Mouse (Mus musculus): ENCODE data around the gene Trim47. TPM values are rescaled to one million over a fixed set of nuclear protein-coding genes. Genes with fewer than 3 reads are reported as not detected.

The Trim47 gene
- polyA plus RNA-seq, 1 experiment from 2014 or later = 11.6 TPM

DNA sequence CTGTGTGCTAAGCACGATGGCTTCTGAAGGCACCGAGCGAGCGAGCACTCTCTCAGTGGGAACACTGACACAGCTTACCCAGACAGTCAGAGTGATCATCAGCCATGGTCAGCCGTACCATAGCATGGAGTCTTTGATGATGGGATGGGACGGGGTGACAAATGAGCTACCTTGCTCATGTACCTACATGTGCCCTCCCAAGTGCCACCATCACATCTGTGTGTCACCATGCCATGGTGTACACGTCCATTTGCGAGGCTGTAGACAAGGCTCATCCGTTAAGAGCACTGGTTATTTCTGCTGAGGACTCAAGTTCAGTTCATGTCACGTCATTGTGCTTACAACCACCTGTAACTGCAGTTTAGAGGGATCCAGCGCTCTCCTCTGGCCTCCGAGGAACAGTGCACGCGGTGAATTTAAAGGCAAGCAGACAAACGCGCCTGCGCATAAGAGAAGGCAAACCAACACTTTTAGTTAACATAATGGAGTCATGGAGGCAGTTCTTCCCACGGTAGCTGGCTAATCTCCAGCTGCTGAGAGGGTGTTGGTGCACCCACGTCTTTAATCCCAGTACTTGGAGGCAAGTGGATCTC lies 15.3 kb downstream of the Trim47 start:
- Histone ChIP-seq H3K9me3 (no peaks in the 10 kb centered on the region), H3K36me3 (no peaks in the 10 kb centered on the region), H3K9ac (no peak overlapping the region), H3K27me3 (peaks cover 56% of the 10 kb centered on the region), H3K27ac (replicated peaks) (no peak overlapping the region), H3K4me3 (no peak overlapping the region), H3K4me1 (replicated peaks) (peaks cover 26% of the 10 kb centered on the region), H3K4me2 (no peak overlapping the region)
- ATAC-seq (ENCODE audit: low FRiP score, low read depth) = no peak
- WGBS = 86% methylated on average over 19 of the region's 19 CpGs

DNA sequence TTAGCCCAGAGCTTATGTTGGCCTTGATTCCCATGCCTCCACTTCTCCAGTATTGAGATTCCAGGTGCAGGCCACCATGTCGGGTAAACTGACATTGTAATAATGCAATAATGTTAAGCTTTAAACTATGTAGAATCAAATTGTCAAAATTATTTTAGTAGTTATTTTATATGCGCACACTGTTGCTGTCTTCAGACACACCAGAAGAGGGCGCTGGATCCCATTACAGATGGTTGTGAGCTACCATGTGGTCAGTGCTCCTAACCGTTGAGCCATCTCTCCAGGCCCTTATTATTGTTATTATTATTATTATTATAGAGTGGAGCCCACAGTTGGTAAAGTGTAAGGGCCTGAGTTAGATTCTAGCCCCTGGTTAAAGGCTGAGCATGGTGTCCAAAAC lies 15.9 kb downstream of the Trim47 start:
- 75% methylated on average over 4 of the region's 4 CpGs for WGBS
- Histone ChIP-seq H3K9ac (no peak overlapping the region), H3K36me3 (no peaks in the 10 kb centered on the region), H3K27me3 (peaks cover 62% of the 10 kb centered on the region), H3K4me1 (replicated peaks) (peaks cover 29% of the 10 kb centered on the region), H3K27ac (replicated peaks) (no peak overlapping the region), H3K9me3 (no peaks in the 10 kb centered on the region), H3K4me2 (no peak overlapping the region), H3K4me3 (no peak overlapping the region)
- ATAC-seq (ENCODE audit: low FRiP score, low read depth) = no peak

DNA sequence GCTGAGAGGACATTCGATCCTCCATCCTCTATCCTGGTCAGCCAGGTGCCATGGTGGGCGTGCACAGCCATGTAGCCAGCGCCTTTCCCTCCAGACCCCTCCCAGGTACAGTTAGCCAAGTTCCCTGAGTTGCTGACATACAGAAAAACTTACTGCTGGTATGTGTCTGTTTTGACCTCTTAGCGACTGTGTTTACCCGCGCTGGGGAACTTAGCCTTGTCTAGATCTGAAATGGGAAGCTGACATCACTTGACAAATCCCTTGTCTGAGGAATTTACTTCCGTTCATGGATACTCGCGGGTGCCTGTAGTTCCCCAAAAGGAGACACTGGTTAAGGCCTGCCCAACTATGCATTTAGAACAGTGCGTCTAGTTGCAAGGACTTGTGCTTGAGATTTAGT lies 16.5 kb downstream of the Trim47 start:
- no peaks in the 10 kb centered on the region for H3K36me3 ChIP-seq
- H3K4me1 ChIP-seq (replicated peaks) = peaks cover 30% of the 10 kb centered on the region
- no peaks in the 10 kb centered on the region for H3K9me3 ChIP-seq
- no peak overlapping the region for H3K9ac ChIP-seq
- no peak for ATAC-seq (ENCODE audit: low FRiP score, low read depth)
- peak overlapping the region; percentile 40 for H3K4me3 ChIP-seq
- peaks cover 63% of the 10 kb centered on the region for H3K27me3 ChIP-seq
- 33% methylated on average over 10 of the region's 10 CpGs for WGBS
- H3K4me2 ChIP-seq = peak overlapping the region; percentile 59
- H3K27ac ChIP-seq (replicated peaks) = no peak overlapping the region

DNA sequence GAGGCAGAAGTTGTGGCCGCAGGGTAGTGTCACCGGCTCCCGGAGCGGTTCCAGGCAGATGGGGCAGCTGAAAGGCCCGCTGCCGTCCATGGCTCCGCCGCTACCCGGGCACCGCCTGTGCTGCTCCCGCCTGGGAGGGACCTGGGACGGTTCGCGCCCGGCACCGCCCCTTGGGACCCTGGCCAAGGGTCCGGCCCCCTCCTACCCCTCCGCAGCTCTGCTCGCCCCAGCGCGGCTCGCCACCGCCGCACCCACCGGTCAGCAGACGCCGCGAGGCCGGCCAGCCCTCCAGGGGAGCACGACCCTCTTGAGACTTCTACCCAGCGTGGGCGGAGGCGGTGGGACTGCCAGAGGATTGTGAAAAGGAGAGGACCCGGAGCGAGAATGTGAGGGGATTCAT lies 16.9 kb downstream of the Trim47 start:
- H3K4me1 ChIP-seq (replicated peaks) = peaks cover 30% of the 10 kb centered on the region
- WGBS = 1% methylated on average over 35 of the region's 35 CpGs
- H3K4me2 ChIP-seq = peak overlapping the region; percentile 59
- H3K27me3 ChIP-seq = peaks cover 63% of the 10 kb centered on the region
- H3K9me3 ChIP-seq = no peaks in the 10 kb centered on the region
- H3K27ac ChIP-seq (replicated peaks) = no peak overlapping the region
- no peaks in the 10 kb centered on the region for H3K36me3 ChIP-seq
- H3K9ac ChIP-seq = peak overlapping the region; percentile 35
- peak overlapping the region; percentile 40 for H3K4me3 ChIP-seq
- peak; percentile 63; the same call in 1 of the 2 replicates for ATAC-seq (ENCODE audit: low FRiP score, low read depth)

DNA sequence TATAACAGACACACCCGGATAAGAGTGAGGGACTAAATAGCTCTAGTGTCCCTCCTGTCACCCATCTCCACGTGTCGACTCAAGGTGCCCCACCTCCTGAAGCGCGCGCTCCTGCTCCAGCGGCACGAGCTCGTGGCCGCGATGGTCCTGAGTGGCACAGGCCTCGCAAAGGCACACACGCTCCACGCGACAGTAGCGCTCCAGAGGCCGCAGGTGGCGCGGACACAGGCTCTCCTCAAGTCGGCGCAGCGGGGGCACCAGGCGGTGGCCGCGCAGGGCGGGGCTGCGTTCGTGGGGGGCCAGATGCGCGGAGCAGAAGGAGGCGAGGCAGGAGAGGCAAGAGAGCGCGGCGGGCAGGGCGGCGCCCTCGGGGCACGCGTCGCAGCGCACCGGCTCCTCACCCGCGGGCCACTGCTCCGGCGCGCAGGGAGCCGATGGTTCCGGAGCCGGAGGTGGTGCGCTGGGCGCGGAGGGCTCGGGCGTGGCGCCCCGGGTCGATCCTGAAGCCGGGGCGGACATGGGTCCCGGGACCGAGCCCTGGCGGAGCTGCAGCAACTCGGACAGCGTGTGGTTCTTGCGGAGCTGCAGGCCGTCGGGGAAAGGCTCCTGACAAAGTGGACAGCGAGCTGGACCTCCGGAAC lies 17.4 kb downstream of the Trim47 start:
- Histone ChIP-seq H3K27me3 (peaks cover 63% of the 10 kb centered on the region), H3K4me3 (peak overlapping the region; percentile 40), H3K9ac (peak overlapping the region; percentile 35), H3K9me3 (no peaks in the 10 kb centered on the region), H3K27ac (replicated peaks) (no peak overlapping the region), H3K4me2 (peak overlapping the region; percentile 59), H3K4me1 (replicated peaks) (peaks cover 31% of the 10 kb centered on the region), H3K36me3 (no peaks in the 10 kb centered on the region)
- no peak for ATAC-seq (ENCODE audit: low FRiP score, low read depth)
- WGBS = 3% methylated on average over 43 of the region's 70 CpGs

DNA sequence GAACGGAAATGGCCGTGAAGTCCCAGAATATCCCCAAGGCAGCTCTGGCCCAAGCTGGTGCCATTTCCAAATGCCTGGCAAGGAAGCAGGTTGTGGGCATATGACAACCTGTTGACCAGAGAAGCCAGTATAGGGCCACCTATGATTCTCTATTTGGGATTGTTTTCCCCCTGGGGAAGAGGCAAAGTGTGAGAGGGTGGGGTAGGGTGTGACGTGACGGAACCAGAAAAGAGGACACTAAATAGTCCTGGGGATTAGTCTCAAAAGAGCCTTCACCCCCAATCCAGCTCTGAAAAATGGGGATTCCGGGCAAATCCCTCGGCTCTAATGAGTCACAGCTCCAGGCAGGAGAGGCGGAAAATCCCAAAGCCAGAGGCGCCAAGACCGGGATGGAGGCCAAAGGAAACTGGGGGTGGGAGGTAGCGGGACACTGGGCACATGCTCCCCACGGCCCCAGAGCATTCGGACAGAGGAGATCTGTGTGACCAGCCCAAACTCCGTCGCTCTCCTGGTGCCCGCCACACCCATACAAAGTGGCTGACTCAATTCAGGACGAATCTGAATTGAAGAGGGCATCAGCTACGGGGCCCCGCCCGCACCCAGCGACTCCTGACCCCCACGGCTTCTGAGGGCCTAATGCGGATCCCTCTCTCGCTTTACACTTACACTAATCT lies 18.4 kb downstream of the Trim47 start:
- Histone ChIP-seq H3K27me3 (peaks cover 63% of the 10 kb centered on the region), H3K4me2 (peak overlapping the region; percentile 59), H3K4me1 (replicated peaks) (peaks cover 41% of the 10 kb centered on the region), H3K36me3 (no peaks in the 10 kb centered on the region), H3K9ac (0 out of 2 replicates have a peak overlapping the region, but pooled peaks have one; percentile 35), H3K9me3 (no peaks in the 10 kb centered on the region), H3K4me3 (peak overlapping the region; percentile 40), H3K27ac (replicated peaks) (no peak overlapping the region)
- no peak for ATAC-seq (ENCODE audit: low FRiP score, low read depth)
- 3% methylated on average over 22 of the region's 23 CpGs for WGBS

DNA sequence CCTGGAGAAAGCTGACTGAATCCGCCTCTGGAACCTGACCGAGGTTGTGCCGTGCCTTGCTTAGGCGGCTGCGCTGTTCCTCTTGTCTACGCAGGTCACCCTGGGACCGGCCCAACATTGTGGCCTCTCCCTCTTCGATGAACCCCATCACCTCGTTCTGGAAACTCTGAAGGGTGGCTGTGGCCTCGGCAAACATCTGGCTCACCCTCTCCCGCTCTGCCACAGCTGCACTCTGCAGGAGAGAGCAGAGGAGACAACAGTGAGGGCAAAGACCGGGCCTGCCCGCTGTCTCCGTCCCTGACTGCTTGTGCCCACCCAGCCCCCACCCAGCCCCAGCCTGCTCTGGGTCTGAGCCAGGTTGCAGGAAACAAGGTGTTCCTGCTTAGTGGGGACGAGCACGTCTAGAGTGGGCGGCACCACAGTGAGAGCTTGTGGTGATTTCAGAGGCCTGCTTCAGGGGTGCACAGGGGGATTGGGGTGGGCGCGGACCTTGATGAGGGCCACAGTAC lies 19.2 kb downstream of the Trim47 start:
- no peak overlapping the region for H3K27ac ChIP-seq (replicated peaks)
- ATAC-seq (ENCODE audit: low FRiP score, low read depth) = no peak
- H3K4me3 ChIP-seq = 0 out of 2 replicates have a peak overlapping the region, but pooled peaks have one; percentile 40
- H3K9ac ChIP-seq = no peak overlapping the region
- 16% methylated on average over 19 of the region's 19 CpGs for WGBS
- peak overlapping the region; percentile 59 for H3K4me2 ChIP-seq
- peaks cover 63% of the 10 kb centered on the region for H3K27me3 ChIP-seq
- peaks cover 48% of the 10 kb centered on the region for H3K4me1 ChIP-seq (replicated peaks)
- no peaks in the 10 kb centered on the region for H3K36me3 ChIP-seq
- no peaks in the 10 kb centered on the region for H3K9me3 ChIP-seq

DNA sequence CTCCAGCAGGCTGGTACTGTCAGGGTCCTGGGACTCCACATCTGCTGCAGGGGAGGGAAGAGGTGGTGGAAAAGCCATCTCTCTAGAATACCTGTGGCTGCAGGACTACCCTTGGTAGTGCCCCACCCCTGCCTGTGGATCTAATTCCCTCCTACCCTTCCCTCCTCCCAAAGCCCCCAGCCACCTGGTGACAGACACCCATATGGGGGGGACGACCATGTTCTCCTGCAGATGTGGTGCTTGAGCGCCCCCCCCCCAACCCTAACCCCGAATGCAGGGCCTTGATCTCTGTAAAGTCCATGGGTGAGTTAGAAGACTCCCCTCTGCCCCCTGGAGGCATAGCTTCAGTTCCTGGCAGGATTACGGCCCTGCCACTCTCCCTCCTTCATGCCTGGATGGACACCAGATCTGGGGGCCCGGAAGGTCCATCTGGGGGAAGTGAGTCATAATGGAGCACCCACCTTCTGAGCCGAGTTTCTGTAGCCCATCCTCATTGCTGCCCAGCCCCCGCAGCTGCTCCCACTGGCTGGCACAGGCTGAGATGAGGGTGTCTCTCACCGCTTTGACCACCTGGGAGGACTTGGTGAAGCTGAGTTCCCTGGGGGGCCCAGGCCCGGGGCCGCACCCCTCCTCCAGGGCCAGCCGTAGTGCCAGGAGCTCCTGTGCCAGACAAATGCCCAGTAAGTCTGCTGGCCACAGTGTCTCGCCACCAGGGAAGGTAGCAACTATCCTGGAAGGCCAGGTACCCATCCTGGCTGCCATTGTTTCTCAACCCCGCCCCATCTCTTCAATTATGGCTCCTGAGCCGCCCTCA lies 19.8 kb downstream of the Trim47 start:
- Histone ChIP-seq H3K4me2 (peak overlapping the region; percentile 59), H3K9me3 (no peaks in the 10 kb centered on the region), H3K27me3 (peaks cover 62% of the 10 kb centered on the region), H3K4me3 (no peak overlapping the region), H3K27ac (replicated peaks) (no peak overlapping the region), H3K9ac (no peak overlapping the region), H3K4me1 (replicated peaks) (peaks cover 51% of the 10 kb centered on the region), H3K36me3 (no peaks in the 10 kb centered on the region)
- WGBS = 21% methylated on average over 13 of the region's 14 CpGs
- no peak for ATAC-seq (ENCODE audit: low FRiP score, low read depth)

DNA sequence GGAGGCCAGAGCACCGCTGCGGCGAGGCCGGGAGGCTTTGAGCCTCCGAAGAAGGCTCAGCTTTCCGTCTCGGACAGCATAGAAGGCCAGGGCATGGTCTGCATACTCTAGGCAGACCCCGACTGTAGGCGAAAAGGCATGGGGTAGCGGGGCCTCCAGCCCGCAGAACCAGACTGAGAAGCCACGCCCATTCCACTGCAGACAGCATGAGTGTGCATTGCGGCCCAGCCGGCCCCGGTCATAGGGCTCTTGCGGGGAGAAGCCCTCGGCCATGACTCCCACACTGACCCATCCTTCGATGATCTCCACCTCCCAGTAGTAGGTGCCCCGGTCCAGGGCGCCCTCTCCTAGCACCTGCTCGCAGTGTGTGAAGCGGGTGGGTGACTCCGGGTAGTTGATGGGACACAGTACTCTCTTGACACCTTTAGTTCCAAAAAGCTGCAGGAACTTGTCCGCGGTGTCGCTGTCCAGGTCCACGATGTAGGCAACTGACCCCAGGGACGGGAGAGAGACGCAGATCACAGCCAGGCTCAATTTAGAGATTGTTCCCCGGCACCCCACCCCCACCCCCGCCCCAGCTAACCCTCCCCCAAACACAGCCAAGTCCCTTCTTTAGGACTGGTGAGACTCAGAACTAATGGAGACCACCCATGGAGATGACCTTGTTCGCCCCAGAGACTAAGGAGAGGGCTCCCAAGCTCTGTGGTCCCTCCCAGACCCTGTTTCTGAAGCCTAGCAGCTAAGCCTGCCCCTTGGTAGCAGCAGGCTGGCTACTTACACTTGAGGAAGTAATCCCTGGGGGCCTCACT lies 20.7 kb downstream of the Trim47 start:
- peak overlapping the region; percentile 18; the same call in 1 of the 2 replicates for H3K4me2 ChIP-seq
- WGBS = 26% methylated on average over 32 of the region's 32 CpGs
- H3K27ac ChIP-seq (replicated peaks) = no peak overlapping the region
- no peak overlapping the region for H3K4me3 ChIP-seq
- H3K4me1 ChIP-seq (replicated peaks) = peaks cover 55% of the 10 kb centered on the region
- H3K27me3 ChIP-seq = peaks cover 54% of the 10 kb centered on the region
- no peak for ATAC-seq (ENCODE audit: low FRiP score, low read depth)
- no peaks in the 10 kb centered on the region for H3K36me3 ChIP-seq
- no peaks in the 10 kb centered on the region for H3K9me3 ChIP-seq
- no peak overlapping the region for H3K9ac ChIP-seq

DNA sequence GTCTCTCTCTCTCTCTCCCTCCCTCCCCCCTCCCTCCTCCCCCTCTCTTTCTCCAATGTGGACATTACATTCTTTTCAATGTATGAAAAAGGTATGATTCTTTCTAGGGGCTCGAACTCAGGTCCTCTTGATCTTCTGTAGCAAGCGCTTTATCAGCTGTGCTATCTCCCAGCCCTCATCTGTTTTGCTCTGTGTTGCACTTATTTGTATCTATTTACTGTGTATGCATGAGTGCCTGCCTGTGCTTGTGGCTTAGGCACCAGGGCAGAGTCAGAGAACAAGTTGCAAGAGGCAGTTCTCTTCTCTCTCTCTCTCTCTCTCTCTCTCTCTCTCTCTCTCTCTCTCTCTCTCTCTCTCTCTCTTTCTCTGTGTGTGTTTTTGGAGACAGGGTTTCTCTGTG lies 21.9 kb downstream of the Trim47 start:
- H3K9ac ChIP-seq = no peak overlapping the region
- no peak for ATAC-seq (ENCODE audit: low FRiP score, low read depth)
- H3K4me3 ChIP-seq = no peak overlapping the region
- H3K36me3 ChIP-seq = no peaks in the 10 kb centered on the region
- WGBS = 91% methylated on average over 2 of the region's 2 CpGs
- H3K27ac ChIP-seq (replicated peaks) = no peak overlapping the region
- H3K4me2 ChIP-seq = no peak overlapping the region
- H3K4me1 ChIP-seq (replicated peaks) = peaks cover 51% of the 10 kb centered on the region
- peaks cover 41% of the 10 kb centered on the region for H3K27me3 ChIP-seq
- no peaks in the 10 kb centered on the region for H3K9me3 ChIP-seq

DNA sequence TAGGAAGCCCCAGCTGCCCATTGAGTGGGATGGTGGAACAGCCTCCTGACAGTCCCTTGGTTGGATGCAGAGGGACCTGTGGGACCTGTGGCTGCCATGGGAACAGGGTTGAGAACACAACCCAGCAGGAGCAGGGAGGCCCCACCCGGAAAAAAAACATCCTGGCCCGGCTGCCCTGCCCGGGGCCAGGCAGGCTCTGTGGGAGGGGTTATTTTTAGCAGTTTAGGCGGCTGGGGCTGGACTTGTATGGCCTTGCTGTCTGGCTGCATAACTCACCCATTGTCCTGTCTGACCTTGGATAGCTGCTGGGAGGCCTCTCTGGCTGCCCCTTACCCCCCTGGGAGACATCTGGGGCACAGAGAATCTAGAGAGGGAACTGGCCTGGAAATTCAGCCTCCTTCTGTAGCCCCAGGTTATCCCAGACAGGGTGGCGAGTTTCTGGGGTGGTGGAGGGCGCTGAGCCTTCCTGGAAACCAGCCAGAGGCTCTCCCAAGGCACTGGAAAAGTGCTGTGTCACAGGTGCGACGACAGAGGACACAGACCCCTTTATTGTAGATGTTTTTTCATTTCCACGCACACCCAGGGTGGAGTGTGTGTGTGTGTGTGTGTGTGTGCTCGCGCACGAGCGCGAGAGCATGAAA lies 22.9 kb downstream of the Trim47 start:
- H3K27ac ChIP-seq (replicated peaks) = peak overlapping the region; percentile 67
- H3K4me3 ChIP-seq = no peak overlapping the region
- H3K4me2 ChIP-seq = no peak overlapping the region
- peaks cover 31% of the 10 kb centered on the region for H3K27me3 ChIP-seq
- H3K4me1 ChIP-seq (replicated peaks) = peaks cover 42% of the 10 kb centered on the region
- H3K36me3 ChIP-seq = no peaks in the 10 kb centered on the region
- no peaks in the 10 kb centered on the region for H3K9me3 ChIP-seq
- ATAC-seq (ENCODE audit: low FRiP score, low read depth) = peak; percentile 39; the same call in 1 of the 2 replicates
- no peak overlapping the region for H3K9ac ChIP-seq
- WGBS = 37% methylated on average over 14 of the region's 14 CpGs
